Mouse (Mus musculus): ENCODE results near the gene Hif3a. TPM values are rescaled to one million over a fixed set of nuclear protein-coding genes. Genes with fewer than 3 reads are reported as not detected.

Gene Hif3a
- total RNA-seq, 2 experiments from 2014 or later, result 1.6 to 2.7 TPM

DNA sequence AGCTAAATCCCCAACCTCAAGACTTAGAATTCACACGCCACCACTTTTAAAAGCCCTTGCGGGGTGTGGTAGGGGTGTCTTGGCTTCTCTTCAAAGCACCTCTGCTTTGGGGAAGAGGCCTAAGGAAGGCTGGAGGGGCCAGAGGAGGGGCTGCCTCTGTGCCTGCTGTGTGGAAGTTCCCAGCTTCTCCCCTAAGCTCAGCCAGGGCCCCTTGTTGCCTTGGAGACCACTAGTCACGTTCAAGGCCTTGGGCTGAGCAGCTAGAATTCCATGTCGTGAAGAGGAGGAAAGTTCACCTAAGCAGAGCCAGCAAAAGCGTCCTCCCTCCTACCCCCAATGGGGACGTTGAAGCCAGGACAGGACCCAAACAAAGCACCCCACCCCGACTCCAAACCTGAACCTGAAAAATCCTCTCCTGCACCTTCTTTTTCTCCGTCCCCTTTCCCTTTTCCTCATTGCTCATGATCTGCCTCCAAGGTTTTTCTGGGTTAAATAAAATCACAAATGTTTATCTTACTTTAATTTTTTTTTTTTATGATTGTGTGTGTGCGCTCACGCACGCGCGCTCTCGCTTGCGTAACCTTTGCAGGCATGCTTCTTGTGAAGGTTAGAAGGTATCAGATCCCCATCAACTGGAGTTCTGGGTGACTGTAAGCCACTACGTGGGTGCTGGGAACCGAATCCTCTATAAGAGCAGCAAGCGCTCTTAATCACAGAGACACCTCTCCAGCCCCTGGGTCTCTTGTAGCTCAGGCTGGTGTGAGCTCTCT, 70.4 kb downstream of the Hif3a start:
- DNase-seq, result peak; percentile 62 to 74

DNA sequence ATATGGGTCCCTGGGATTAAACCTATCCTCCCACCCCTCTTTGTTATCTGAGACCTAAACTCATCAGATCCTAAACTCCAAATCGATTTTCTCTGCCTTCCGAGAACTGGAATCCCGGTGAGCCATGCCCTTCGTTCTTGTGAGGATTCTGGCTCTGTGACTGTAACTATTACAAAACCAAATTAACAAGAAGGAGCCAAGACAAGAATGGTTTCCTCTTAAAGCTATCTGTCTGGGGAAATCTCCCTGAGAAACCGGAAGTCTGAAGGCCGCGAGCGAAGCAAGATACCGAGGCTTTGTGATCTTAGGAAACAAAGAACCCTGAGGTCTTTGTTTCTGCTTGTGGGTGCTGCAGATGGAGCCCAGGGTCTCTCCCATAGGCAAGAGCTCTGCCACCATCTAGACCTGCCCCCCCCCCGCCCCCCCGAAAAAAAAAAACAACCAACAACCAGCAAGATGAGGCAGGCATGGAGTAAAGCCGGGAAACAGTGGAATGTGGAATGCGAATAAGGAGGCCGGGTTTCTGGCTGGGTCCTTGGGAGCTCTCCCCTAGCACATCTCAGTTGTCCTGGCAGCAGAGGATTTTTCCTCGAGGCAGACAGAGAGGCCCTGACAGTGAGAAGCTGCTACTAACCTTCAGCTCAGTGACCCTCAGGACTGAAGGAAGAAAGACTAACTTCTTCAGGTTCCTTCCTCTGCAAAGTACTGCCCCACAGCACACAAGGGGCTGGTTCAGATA, 72.1 kb downstream of the Hif3a start:
- DNase-seq, result peak in 1 of 2 experiments; percentile 34

DNA sequence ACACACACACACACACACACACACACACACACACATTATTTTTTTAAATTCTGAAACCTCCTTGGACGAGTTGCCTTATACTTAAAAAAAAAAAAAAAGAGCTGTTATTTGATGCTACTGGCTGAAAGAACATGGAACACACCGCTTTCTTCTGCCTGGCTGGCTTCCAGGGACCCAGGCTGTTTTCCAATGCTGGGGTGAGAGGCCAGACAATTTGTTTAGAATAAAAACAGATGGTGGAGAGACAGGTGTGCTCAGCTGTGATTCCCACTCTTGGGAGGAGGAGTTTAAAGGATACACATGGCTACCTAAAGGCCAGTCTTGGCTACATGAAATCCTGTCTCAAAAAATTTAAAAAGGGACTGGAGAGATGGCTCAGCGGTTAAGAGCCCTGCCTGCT, 73.8 kb downstream of the Hif3a start:
- peak; percentile 44 to 69 for DNase-seq

DNA sequence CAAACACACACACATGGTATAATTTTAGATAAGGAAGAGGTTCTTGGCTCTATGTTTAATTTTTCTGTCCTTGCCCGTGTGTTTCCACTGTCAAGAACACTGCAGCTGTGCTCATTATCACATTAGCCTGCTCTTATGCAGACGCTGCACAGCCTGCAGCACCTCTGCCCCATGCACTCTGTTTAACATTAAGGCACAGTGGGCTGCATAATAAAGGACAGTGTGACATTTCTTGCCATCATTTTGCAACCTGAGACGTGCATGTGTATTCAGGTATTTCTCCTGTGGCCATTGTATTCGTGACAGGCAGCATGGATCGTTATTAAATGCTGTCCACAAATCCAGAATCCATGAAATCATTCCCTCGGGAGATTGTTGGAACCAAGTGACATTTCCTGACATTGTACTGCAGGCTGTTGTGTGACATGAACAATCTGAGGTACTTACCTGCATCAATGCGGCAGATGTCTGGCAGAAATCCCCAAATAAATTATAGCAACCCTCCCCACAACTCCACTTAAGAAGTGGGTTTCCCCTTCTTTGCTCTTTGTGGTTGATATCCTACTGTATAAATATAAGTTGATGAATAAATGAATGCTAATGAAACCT, 74.6 kb downstream of the Hif3a start:
- no peak for DNase-seq

DNA sequence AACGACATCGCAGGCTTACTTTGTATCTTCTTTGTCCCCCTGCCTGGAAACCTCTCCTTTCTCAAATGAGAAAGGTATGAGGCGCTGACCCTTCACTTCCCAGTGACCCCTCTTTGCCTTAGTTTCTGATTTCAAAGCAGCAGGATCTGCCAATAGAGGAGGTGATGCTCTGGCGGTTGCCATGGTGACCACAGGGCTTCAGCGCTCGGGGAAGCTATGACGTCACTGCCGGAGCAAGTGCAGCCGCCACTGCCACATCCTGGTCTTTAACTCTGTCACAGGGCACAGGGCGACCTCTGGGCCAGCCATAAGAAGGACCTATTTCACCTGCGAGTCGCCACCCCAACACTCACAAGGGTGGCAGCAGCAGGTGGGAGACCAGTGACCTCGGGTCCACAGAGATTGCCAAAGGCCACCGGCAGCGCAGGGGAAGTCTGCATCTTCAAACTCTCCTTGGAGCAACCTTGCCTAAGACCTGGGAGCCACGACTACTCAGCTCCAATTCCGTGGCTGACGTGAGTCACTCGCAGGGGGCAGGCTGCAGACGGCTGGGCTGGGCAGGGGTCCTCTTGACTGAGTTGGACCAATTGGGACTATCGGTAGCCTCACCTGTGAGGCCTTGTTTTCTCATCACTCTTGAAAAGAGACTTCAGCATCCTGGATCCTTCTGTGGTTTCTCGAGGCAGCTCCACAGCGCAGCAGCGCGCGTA, 79.2 kb downstream of the Hif3a start, which contains the start of gene Gm42372:
Gm42372 (plus strand) TSS at position 228 of the 710 bp plus-strand sequence.
- DNase-seq, result peak; percentile 60 to 70

Other genes starting within 250 kb of the Hif3a start
- gene Strn4, start 246.5 kb downstream of the Hif3a start, total RNA-seq (2021), result 10 to 100 TPM; 66.5 to 67.5 TPM
- gene Fkrp, start 245.7 kb downstream of the Hif3a start, total RNA-seq (2021), result 10 to 100 TPM; 24.8 to 26.8 TPM
- 10 to 100 TPM; 16.9 to 17.2 TPM for gene Prkd2, start 219.5 kb downstream of the Hif3a start, total RNA-seq (2021)
- gene Dact3, start 187.1 kb downstream of the Hif3a start, total RNA-seq (2021), result 1 to 10 TPM; 2.4 to 3.6 TPM
- under 1 TPM in 1 of 2 experiments, not detected in 1; 0.89 TPM for gene Gng8, start 170.6 kb downstream of the Hif3a start, total RNA-seq (2021)
- 1 to 10 TPM; 1.2 to 2.0 TPM for gene Ptgir, start 155.9 kb downstream of the Hif3a start, total RNA-seq (2021)
- 100 to 1,000 TPM; 232 to 251 TPM for gene Calm3, start 138.3 kb downstream of the Hif3a start, total RNA-seq (2021)
- gene Pnmal2, start 117.7 kb downstream of the Hif3a start, total RNA-seq (2021), result 10 to 100 TPM; 21.9 to 32.4 TPM
- 1 to 10 TPM; 3.9 to 4.4 TPM for gene Pnmal1, start 102.7 kb downstream of the Hif3a start, total RNA-seq (2021)
- 1 to 10 TPM; 1.1 TPM for gene Gm42372, start 79.3 kb downstream of the Hif3a start, total RNA-seq (2021)
- 10 to 100 TPM; 19.2 to 28.1 TPM for gene Ccdc8, start 69.7 kb downstream of the Hif3a start, total RNA-seq (2021)
- 10 to 100 TPM; 71.5 to 87.2 TPM for gene Ppp5c, start 34.5 kb downstream of the Hif3a start, total RNA-seq (2021)
- gene Psg16, start 11.6 kb upstream of the Hif3a start, total RNA-seq (2021), result under 1 TPM; 0.30 to 0.46 TPM
- not detected for gene Ceacam3, start 87.9 kb upstream of the Hif3a start, total RNA-seq (2021)
- gene Psg29, start 141.1 kb upstream of the Hif3a start, total RNA-seq (2021), result not detected

Measured in adrenal gland, postnatal 36 days (tissue).